28 mouse cellular contexts compared by ENCODE assay signal in genomic region chr2:22781387-22782009, GRCm38 (mm10). TPM values are rescaled to one million over a fixed set of nuclear protein-coding genes. Genes with fewer than 3 reads are reported as not detected.
A peak's percentile ranks its signal among the peaks of the same experiment; 100 is the strongest.
DNase-seq lines count a peak whose midpoint lies in the region; ATAC-seq and TF ChIP-seq lines count a peak whose summit lies in the region.
"Had no signal": no experiment of that assay in that cellular context is flagged by ENCODE, and none has a peak within 500 bp of the region (broad histone marks: within the 10 kb centered on the region; RNA-seq: fewer than 3 reads in every experiment).

No protein-coding gene starts in this region.

- H3K27ac ChIP-seq in layer of hippocampus, adult 2 months, result peak overlapping the region; percentile 23; the same call in 1 of the 2 replicates
- peak overlapping the region; percentile 100 for H3K27ac ChIP-seq in MEL (ENCODE audit: control insufficient read depth, low read depth, low read length)
- H3K27ac ChIP-seq in liver, embryonic 12.5 days, result peak overlapping the region; percentile 69
- H3K27ac ChIP-seq in liver, postnatal 0 days (ENCODE audit: low read depth), result peak overlapping the region; percentile 16; the same call in 1 of the 2 replicates
- H3K27ac ChIP-seq: kidney, embryonic 15.5 days; limb, embryonic 10.5 days; limb, embryonic 15.5 days; macrophage; midbrain, embryonic 10.5 days; midbrain, embryonic 15.5 days; neural tube, embryonic 12.5 days had no signal

- WGBS in liver, embryonic 12.5 days (ENCODE audit: insufficient replicate concordance), result 38% methylated on average over 4 of the region's 4 CpGs
- 28% methylated on average over 4 of the region's 4 CpGs for WGBS in liver, postnatal 0 days (ENCODE audit: insufficient replicate concordance)

- H3K27me3 ChIP-seq in MEL (ENCODE audit: control insufficient read depth in 1 of 2, insufficient read depth in 2 of 2, low read length in 2 of 2), result no peaks in the 10 kb centered on the region
- H3K27me3 ChIP-seq in liver, embryonic 12.5 days (replicated peaks), result no peaks in the 10 kb centered on the region
- no peaks in the 10 kb centered on the region for H3K27me3 ChIP-seq in liver, postnatal 0 days (ENCODE audit: insufficient read depth, low read length)
- H3K27me3 ChIP-seq: kidney, embryonic 15.5 days; limb, embryonic 15.5 days; midbrain, embryonic 15.5 days; neural tube, embryonic 12.5 days had no signal

- peak overlapping the region; percentile 51 for H3K9ac ChIP-seq in MEL (ENCODE audit: control insufficient read depth, low read depth, low read length, poor library complexity, severe bottlenecking)
- H3K9ac ChIP-seq in liver, embryonic 12.5 days, result no peak overlapping the region
- H3K9ac ChIP-seq in liver, postnatal 0 days (replicated peaks), result no peak overlapping the region
- H3K9ac ChIP-seq: kidney, embryonic 15.5 days; limb, embryonic 15.5 days; midbrain, embryonic 15.5 days; neural tube, embryonic 12.5 days had no signal

- TF ChIP-seq CTCF in layer of hippocampus, adult 2 months (conservative IDR thresholded peaks at IDR 0.05), result no peak
- no peak for TF ChIP-seq CTCF in MEL (IDR thresholded peaks at IDR 0.05 in 2 of 3, conservative IDR thresholded peaks at IDR 0.05 in 1 of 3; ENCODE audit: control insufficient read depth in 1 of 3, insufficient read depth in 1 of 3, low read depth in 2 of 3, low read length in 3 of 3, poor library complexity in 1 of 3, severe bottlenecking in 1 of 3)
- no peak for TF ChIP-seq CTCF in liver, postnatal 0 days (IDR thresholded peaks at IDR 0.05; ENCODE audit: low read depth)

- TF ChIP-seq EP300 in MEL (IDR thresholded peaks at IDR 0.05; ENCODE audit: low read depth in 1 of 2, low read length in 2 of 2), result peak; percentile 75 to 86
- TF ChIP-seq EP300 in liver, postnatal 0 days (IDR thresholded peaks at IDR 0.05; ENCODE audit: low read depth), result no peak

- H3K4me1 ChIP-seq in MEL (ENCODE audit: control insufficient read depth in 1 of 2, insufficient read depth in 2 of 2, low read length in 2 of 2), result peaks cover 45 to 52% of the 10 kb centered on the region in 2 experiments
- H3K4me1 ChIP-seq in liver, embryonic 12.5 days, result peaks cover 68% of the 10 kb centered on the region
- peaks cover 6% of the 10 kb centered on the region; the same call in 1 of the 2 replicates for H3K4me1 ChIP-seq in liver, postnatal 0 days (ENCODE audit: insufficient read depth)
- H3K4me1 ChIP-seq: kidney, embryonic 15.5 days; limb, embryonic 10.5 days; limb, embryonic 15.5 days; midbrain, embryonic 10.5 days; midbrain, embryonic 15.5 days; neural tube, embryonic 12.5 days had no signal

- no peak for DNase-seq in layer of hippocampus, adult 2 months (ENCODE audit: low spot score in 2 of 2)
- DNase-seq in layer of hippocampus, adult 11-12 months (ENCODE audit: low spot score), result no peak
- DNase-seq in MEL (ENCODE audit: low read depth, low spot score), result peak; percentile 88
- DNase-seq in liver, postnatal 0 days, result no peak
- DNase-seq in urinary bladder, postnatal 36 days (ENCODE audit: low spot score in 2 of 2), result no peak
- no peak for DNase-seq in left cerebral cortex, adult 18-20 months (ENCODE audit: low spot score in 2 of 2)
- no peak for DNase-seq in lung, postnatal 4 days
- DNase-seq: adrenal gland, postnatal 10 days; cerebellum, adult 8-10 months; cerebellum, postnatal 25 days; gastrocnemius, postnatal 25 days; kidney, adult 18-20 months; kidney, postnatal 25 days; right cerebral cortex, adult 18-20 months; spleen, adult 18-20 months; thymus, postnatal 4 days had no signal

- H3K36me3 ChIP-seq in MEL (ENCODE audit: control insufficient read depth in 1 of 2, insufficient read depth in 2 of 2, low read length in 2 of 2), result peaks cover 2 to 78% of the 10 kb centered on the region in 2 experiments; a peak in 3 of 4 replicates
- H3K36me3 ChIP-seq in liver, embryonic 12.5 days, result 0 out of 2 replicates have a peak, but pooled peaks cover 2% of the 10 kb centered on the region
- no peaks in the 10 kb centered on the region for H3K36me3 ChIP-seq in liver, postnatal 0 days (replicated peaks; ENCODE audit: insufficient read depth, low read length)
- H3K36me3 ChIP-seq: kidney, embryonic 15.5 days; limb, embryonic 10.5 days; limb, embryonic 15.5 days; midbrain, embryonic 10.5 days; midbrain, embryonic 15.5 days; neural tube, embryonic 12.5 days had no signal

- H3K4me3 ChIP-seq in layer of hippocampus, adult 2 months, result no peak overlapping the region
- peak overlapping the region in 1 of 2 experiments; percentile 13; a peak in 1 of 4 replicates for H3K4me3 ChIP-seq in MEL (ENCODE audit: control insufficient read depth in 1 of 2, insufficient read depth in 1 of 2, low read depth in 2 of 2, low read length in 2 of 2)
- no peak overlapping the region for H3K4me3 ChIP-seq in liver, embryonic 12.5 days
- H3K4me3 ChIP-seq in liver, postnatal 0 days (ENCODE audit: low read depth, low read length), result no peak overlapping the region
- H3K4me3 ChIP-seq: kidney, embryonic 15.5 days; limb, embryonic 10.5 days; limb, embryonic 15.5 days; midbrain, embryonic 10.5 days; midbrain, embryonic 15.5 days; neural tube, embryonic 12.5 days had no signal

- H3K79me2 ChIP-seq in MEL (ENCODE audit: control insufficient read depth, insufficient read depth, low read length, poor library complexity), result peaks cover 37% of the 10 kb centered on the region

- no peak for ATAC-seq in liver, embryonic 12.5 days
- peak; percentile 68 for ATAC-seq in liver, postnatal 0 days
- ATAC-seq: activated CD4-positive, CD25-positive, alpha-beta regulatory T cell, adult 4 months; forebrain, embryonic 14.5 days; hindbrain, embryonic 16.5 days; lung, postnatal 0 days; midbrain, embryonic 15.5 days had no signal

- no peak for TF ChIP-seq POLR2A in MEL (IDR thresholded peaks at IDR 0.05; ENCODE audit: control insufficient read depth in 1 of 2, insufficient read depth in 1 of 2, low read depth in 1 of 2, low read length in 2 of 2, poor library complexity in 1 of 2)

- no peaks in the 10 kb centered on the region for H3K9me3 ChIP-seq in MEL (replicated peaks; ENCODE audit: insufficient read depth, low read length)
- no peaks in the 10 kb centered on the region for H3K9me3 ChIP-seq in liver, embryonic 12.5 days (replicated peaks)
- H3K9me3 ChIP-seq in liver, postnatal 0 days (ENCODE audit: low read length), result no peaks in the 10 kb centered on the region
- H3K9me3 ChIP-seq: kidney, embryonic 15.5 days; limb, embryonic 10.5 days; limb, embryonic 15.5 days; midbrain, embryonic 10.5 days; midbrain, embryonic 15.5 days; neural tube, embryonic 12.5 days had no signal

- H3K4me2 ChIP-seq in liver, embryonic 12.5 days, result peak overlapping the region; percentile 38
- peak overlapping the region; percentile 2 for H3K4me2 ChIP-seq in liver, postnatal 0 days (ENCODE audit: low read depth, low read length)
- H3K4me2 ChIP-seq: kidney, embryonic 15.5 days; limb, embryonic 15.5 days; midbrain, embryonic 15.5 days; neural tube, embryonic 12.5 days had no signal

- TF ChIP-seq RAD21 in MEL (IDR thresholded peaks at IDR 0.05; ENCODE audit: low read depth, low read length), result no peak

TF ChIP-seq in MEL, 35 proteins besides CTCF, POLR2A, EP300 and RAD21:
- TF ChIP-seq BHLHE40 (IDR thresholded peaks at IDR 0.05; ENCODE audit: borderline replicate concordance, low read depth, low read length), result no peak
- 0 out of 2 replicates have a peak, but pooled peaks have one; percentile 75 for TF ChIP-seq CHD1 (IDR thresholded peaks at IDR 0.05; ENCODE audit: low read depth, low read length)
- TF ChIP-seq ETS1 (IDR thresholded peaks at IDR 0.05; ENCODE audit: low read depth, low read length), result peak; percentile 80
- peak; percentile 64 for TF ChIP-seq RCOR1 (IDR thresholded peaks at IDR 0.05; ENCODE audit: low read depth, low read length)
- TF ChIP-seq CHD2 (IDR thresholded peaks at IDR 0.05; ENCODE audit: low read length), result 0 out of 2 replicates have a peak, but pooled peaks have one; percentile 10
- peak; percentile 79 for TF ChIP-seq TCF12 (IDR thresholded peaks at IDR 0.05; ENCODE audit: low read depth, low read length)
- no peak for TF ChIP-seq POLR2AphosphoS5 (IDR thresholded peaks at IDR 0.05; ENCODE audit: borderline replicate concordance, low read depth, low read length)
- no peak for TF ChIP-seq UBTF (IDR thresholded peaks at IDR 0.05; ENCODE audit: borderline replicate concordance, insufficient read depth, low read depth, low read length)
- peak; percentile 70 for TF ChIP-seq GATA1 (IDR thresholded peaks at IDR 0.05; ENCODE audit: low read depth, low read length)
- TF ChIP-seq MYB (IDR thresholded peaks at IDR 0.05; ENCODE audit: low read depth, low read length), result peak; percentile 58
- TF ChIP-seq MYC (IDR thresholded peaks at IDR 0.05; ENCODE audit: low read depth, low read length), result peak; percentile 58; the same call in 1 of the 2 replicates
- TF ChIP-seq SIN3A (IDR thresholded peaks at IDR 0.05; ENCODE audit: low read length), result peak; percentile 65

RNA-seq across cellular contexts. Expression of gene Apbb1ip, which starts 7.6 kb away (rescaled TPM):
- 1 to 10 TPM; 5.8 to 6.0 TPM for total RNA-seq in layer of hippocampus, adult 2 months (2021)
- total RNA-seq in MEL (2012; rRNA removed), result 7.4 and 10.8 TPM in 2 replicates
- polyA plus RNA-seq in MEL (2012; ENCODE audit: insufficient read depth in 1 of 2, insufficient read length in 2 of 2, low read depth in 1 of 2, low replicate concordance in 2 of 2, missing spikeins in 1 of 2), result 10 to 100 TPM in 1 of 2 experiments, not detected in 1; 60.7 TPM
- polyA plus RNA-seq in liver, embryonic 12.5 days (2016; fragmentation: Nextera tagmentation; extraction: Ambion mirVana), result 9.0 and 10.1 TPM in 2 replicates
- 7.7 and 11.3 TPM in 2 replicates for polyA plus RNA-seq in liver, postnatal 0 days (2015; fragmentation: Nextera tagmentation; extraction: Ambion mirVana)
- 1 to 10 TPM; 5.2 to 6.1 TPM for total RNA-seq in left cerebral cortex, adult 18-20 months (2021)

Comparison
In these comparisons a context has a peak if more than half of its experiments do, and no peak if none do; other contexts are left out.
1. H3K27ac ChIP-seq: peak in every context shown above with its lines; median percentile 100 in MEL; 69 in liver, embryonic 12.5 days; 23 in layer of hippocampus, adult 2 months; 16 in liver, postnatal 0 days.